Mouse (Mus musculus): ENCODE measurements around the gene Nphp1.

DNA sequence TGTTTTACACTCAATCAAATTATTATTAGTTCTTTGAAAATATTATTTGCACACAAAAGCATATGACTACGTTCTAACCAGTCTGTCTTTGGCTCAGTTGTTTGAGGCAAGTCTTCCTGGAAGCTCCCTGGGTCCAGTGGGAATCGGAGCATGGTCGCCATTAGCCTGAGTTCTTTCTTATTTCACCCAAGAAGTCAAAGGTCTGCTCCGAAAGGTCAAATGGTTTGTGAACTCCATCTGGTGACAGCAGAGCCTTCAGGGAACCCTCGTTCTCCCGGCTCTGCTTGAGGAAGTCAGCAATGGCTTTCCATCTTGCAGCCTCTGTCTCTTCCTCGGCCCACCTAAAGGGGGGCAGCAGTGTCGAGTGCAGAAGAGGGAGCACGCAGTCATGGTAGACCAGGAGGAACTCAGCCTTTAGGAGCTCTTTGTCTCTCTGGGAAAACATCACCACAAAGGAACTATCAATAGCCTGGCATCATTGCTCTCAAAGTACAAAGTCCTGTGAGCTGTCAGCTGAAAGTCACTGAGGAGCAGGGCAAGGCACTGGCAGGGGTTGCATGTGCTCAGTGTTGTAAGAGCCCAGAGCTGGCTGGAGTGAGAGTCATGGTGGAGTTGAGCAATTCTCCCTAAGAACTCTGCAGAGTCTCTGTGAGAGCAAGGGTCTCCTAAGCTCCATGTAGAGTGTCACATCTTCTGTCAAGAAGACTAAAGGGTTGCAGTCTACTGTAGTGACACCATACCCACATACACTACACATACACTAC is 47.8 kb downstream of the Nphp1 start:
- TF ChIP-seq CTCF (IDR thresholded peaks at IDR 0.05) = no peak
- no peak for TF ChIP-seq EP300 (IDR thresholded peaks at IDR 0.05)
